Mouse (Mus musculus) embryo, embryonic 11.5 days (tissue): ENCODE measurements around the gene Arrdc5.

ENCODE experiments used
- DNase-seq: peaks from one replicate; pipeline ENCODE4 v3.0.0-alpha.2; 2012; ENCODE audit warnings: low read depth, low spot score

Gene Arrdc5

DNA sequence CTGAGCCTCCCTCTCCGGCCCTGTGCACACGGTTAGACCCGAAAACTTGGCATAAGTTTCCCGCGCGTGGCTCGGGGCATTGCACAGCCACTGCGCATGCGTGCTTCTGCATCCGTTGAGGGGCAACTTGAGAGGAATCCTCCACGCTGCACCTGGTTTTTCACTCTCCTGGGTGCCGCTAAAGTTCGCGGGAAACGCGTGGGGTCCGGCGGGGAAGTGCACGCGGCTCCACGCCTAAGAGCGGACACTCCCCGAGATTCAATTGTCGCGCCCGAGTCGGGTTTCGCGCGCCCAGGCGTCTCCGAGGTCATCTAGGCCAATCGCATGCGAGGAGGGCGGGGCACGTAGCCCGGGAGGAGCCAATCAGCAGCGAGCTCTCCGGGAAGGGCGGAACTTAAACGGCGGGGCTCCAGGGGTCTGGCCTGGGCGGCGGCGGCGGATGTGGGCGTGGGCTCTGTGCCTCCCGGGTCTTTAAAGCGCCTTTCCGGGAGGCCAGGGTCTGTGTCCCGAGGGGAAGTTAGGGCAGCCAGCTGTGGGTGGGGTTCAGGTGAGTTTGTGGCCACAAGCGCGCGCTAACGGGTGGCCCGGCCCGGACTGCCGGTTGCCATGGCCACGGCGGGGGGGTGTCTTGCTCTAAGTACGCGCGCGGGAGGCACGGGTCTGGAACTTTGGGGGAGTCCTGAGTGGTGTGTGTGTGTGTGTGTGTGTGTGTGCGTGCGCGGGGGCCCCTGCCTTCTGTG is 3.9 kb upstream of the Arrdc5 start:
- DNase-seq: peak; percentile 95

DNA sequence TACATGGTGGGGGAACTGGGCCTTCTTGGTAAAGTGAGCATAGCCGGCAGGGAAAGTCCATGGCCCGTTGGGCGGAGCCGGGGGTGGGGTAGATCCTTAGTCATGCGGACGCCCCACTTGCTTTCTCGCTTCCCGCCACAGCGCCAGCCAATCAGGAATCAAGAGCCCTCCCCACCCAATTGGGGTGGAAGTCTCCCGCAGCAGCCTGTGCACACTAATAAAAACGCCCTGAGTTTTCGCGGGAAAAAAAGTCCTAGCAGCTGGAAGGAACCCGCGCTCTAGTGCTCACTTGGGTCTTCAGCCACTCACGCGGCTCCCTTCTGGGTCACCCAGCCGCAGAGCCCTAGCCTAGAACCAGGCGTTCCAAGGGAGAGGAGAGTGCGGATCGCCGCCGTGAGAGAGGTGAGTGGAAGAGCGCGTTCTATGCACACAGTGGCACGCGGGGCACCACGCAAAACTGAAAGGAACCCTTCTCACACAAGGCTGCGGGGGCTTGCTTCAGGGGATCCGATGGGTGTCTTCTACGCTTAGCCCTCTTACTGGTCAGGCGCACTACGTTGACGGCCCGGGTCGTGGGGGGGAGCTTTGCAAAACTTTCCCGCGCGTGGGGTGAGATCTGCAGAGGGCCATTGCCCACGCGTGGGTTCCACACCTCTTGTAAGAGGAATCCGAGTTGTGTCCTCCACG is 3.2 kb upstream of the Arrdc5 start, which contains the start of gene Uhrf1:
TSS of gene Uhrf1 (plus strand) at position 162 of the 687 bp plus-strand sequence.
- peak; percentile 82 for DNase-seq

- no peak for DNase-seq
These were observed 2.4 kb upstream of the Arrdc5 start for GRCm38 (mm10) chr17:56302363-56302996.

DNA sequence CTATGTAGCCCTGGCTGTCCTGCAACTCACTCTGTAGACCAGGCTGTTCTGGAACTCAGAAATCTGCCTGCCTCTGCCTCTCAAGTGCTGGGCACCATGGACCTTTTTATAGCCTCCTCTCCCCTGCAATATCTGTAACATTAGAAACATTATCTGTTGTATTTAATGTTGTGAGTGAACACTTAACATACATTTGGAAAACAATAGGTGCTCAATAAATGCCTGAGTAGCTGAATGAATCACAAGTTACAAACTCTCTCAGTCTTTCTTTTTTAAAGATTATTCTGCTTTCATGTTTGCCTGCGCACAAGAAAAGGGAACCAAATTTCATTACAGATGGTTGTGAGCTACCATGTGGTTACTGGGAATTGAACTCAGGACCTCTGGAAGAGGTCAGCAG is 1.8 kb downstream of the Arrdc5 start:
- no peak for DNase-seq

DNA sequence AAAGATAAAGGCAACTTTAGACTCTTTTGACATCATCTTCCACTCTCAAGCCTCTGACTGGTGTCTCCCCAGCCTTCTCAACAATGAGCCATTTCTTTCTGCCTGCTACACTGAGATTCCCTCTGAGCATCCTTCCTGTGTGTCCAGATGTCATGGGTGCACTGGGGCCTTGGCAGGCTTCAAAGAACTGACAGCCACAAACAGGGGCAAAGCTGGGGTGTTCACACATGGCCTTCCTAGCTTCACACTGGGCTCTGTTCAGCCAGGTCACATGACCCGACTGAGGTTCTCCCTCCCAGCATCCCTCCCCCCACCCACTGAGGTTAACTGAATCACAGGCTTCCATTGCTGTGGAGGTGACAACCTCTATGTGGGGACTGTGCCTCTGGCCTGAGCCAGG is 3.9 kb downstream of the Arrdc5 start:
- DNase-seq: no peak

DNA sequence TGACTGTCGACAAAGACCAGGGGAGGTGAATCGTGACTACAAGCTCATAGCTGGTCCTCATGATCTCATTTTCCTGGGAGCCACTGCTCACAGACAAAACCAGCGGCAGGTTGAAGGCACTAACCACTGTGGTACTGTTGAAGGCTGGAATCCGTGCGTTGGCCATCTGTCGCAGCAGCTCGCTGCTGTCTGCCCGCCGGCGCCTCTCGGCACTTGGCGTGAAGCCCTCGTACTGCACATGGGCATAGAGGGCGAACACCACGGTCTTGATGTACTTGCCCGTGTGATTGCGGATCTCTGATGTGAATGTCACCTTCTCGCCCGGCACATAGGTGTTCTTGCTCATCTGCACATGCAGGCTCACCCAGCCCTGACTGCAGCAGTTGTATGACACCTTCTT is 5.8 kb downstream of the Arrdc5 start:
- DNase-seq: no peak

GRCm38 (mm10) chr17:56293291-56293690 is 6.8 kb downstream of the Arrdc5 start:
- DNase-seq: no peak

GRCm38 (mm10) chr17:56292531-56293222 is 7.4 kb downstream of the Arrdc5 start, which contains the start of gene Plin3:
Gene Plin3, minus strand, starts transcription at chr17:56292873.
- DNase-seq: no peak

DNA sequence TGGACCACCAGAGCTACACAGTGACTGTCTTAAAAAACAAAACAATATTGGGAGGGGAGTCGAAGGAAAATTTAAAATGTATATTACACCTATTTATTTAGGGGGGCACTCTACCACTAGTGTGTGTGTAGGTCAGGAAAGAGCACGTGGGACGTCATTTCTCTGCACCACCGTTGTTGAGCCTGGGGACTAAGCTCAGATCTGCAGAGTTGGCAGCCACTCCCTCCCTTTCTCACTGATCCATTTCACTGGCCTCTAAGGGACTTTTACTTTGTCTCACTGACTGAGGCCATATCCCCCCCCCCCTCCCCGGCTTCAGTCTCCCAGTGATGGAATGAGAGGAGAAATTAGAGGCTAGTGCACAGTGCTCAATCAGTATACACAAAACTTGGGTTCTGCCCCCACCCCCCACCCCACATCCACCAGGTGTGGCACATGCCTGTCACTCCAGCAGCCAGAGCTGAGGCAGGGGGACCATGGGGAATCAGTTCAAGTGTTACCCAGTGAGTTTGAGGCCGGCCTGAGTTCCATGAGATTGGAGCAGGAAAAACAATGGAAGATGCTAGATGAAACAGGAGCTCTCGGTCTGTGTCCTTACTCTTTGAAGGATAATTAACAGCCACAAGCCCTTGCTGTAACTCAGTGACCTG is 8.1 kb downstream of the Arrdc5 start:
- DNase-seq: no peak

DNA sequence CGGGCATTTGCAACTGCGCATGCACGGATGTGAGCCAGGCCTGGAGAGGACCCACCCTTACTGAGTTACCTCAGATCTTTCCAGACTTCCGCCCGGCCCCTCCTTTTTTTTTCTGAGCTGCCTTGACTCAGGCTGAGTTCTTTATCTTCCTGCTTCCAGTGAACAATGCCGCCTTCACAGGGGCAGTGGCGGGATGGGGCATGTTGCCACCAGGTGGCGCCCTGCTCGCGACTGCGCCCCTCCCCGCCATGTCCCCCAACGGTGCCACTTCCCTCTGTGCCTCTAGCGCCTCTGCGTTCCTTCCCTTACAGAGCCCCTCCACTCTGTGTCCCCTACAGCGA is 8.9 kb downstream of the Arrdc5 start:
- peak; percentile 78 for DNase-seq

DNA sequence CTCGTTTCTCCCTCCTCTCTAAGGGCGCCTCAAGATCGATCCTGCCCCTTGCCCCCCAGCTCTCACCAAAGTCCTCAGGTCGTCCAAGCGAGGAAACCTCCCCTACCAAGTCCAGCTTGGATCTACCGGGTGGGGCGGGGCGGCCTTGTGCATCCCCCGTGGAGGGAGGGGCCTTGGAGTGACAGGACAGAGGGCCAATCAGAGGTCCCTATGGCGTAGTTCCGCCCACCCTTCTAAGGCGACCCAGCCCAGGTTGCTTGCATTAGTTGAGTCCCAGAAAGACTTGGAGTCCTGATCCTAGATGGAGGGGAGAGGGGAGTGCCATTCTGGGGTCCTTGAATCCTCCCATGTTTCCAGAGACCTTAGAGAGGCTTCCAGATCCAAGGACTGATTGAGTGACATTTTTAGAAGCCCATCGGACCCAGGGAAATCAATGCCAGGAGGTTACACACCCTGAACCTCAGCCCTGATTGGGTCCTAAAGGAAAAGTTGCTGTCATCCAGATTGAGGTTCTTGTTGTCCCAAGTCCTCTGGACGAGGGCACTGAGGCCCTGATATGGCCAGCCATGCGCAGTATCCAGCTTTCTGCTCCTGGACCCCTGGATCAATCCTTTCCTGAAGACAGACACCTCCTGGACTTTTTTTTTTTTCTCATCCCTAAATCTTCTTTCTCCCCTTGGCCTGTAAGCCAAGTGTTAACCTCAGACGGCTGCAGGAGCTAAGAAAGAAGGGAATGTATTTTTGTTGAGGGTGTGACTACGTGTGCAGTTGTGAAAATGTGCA is 9.5 kb downstream of the Arrdc5 start:
- peak; percentile 85 for DNase-seq

DNA sequence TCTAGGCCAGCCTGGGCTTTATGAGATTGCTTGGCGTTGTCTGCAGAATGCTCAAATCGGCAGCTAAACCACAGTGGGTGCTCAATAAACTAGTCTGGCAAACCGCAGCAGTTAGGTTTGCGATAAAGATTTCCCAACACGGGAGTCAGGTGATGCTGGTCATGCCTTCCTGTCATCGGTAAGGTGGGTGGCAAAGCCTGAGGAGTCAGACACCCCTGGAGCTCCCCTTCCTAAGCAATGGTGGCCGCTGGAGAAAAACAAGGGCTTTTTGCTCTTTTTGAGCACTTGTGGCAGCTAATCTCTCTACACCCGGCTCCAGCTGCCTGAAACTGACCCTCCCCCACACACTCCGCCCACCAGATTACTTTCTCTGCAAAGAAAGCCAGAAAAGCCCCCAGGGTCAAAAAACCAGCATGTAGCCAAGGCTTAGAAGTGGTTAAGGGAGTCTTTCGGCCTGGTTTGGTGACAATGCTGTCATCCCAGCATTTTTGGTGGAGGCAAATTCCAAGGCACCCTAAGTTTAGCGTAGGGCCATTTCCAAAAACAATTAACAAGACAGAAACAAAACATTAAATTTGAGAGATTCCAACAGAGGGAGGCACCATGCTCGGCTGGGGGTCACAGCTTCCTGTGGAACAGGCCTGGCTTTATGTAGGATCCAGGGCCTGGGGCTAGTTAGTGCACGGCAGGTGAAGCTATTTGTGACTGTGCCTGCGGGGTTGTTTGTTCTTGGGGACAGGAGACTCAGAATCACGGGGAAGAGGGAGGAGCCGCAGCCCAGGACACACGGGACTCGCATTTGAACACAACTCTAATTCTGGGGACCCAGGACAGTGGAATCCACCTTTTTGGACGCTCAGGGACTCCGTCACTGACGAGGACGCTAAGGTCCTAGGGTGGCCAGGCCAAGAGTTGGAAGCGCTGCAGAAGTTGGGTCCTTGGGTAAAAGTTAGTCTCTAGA is 10.4 kb downstream of the Arrdc5 start:
- no peak for DNase-seq

DNA sequence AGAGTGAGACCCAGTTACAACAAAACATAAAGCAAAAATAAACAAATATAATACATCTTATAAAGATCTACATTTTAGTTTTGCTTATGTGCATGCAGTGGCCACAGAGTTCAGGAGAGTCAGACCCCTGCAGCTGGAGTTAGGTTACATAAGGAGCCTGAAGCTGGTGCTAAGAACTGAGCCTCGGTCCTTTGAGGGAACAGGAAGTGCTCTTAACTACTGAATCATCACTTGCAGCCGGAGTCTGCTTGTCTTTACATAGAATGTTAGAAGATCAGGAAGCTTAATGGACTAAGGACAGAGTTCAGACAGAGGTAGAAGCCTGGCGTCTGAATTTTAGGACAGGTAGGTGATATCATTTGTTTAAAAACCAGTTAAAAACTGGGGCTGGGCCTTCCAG is 11.2 kb downstream of the Arrdc5 start:
- DNase-seq: no peak

DNA sequence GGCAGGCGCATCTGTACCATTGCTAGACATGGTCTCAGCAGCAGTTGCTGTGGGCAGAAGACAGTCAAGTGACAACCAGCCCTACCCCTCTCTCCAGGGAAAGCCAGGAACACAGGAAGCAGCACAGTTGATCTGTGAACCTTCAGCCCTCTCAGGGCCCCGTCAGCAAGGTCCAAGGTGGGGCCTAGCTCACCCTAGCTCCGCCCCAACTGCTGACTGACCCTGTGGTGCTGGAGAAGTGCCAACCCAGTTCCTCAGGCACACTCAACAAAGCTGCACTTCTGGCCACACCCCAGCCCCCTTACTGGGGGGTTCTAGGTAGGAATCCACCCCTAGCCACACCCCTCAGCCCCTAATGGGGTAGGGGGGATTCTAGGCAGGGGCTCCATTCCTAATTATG is 12.3 kb downstream of the Arrdc5 start:
- no peak for DNase-seq

- DNase-seq: no peak
These were observed 14.1 kb downstream of the Arrdc5 start for GRCm38 (mm10) chr17:56285995-56286394.

GRCm38 (mm10) chr17:56283316-56283715 is 16.8 kb downstream of the Arrdc5 start:
- no peak for DNase-seq

- DNase-seq: no peak
These were observed 17.3 kb downstream of the Arrdc5 start for GRCm38 (mm10) chr17:56282802-56283201.

GRCm38 (mm10) chr17:56281193-56281592 is 18.9 kb downstream of the Arrdc5 start:
- DNase-seq: no peak

- DNase-seq: no peak
These were observed 20.5 kb downstream of the Arrdc5 start for GRCm38 (mm10) chr17:56279481-56280155.
